Comparison of ENCODE assay signal across 8 mouse cellular contexts in the genomic region with DNA sequence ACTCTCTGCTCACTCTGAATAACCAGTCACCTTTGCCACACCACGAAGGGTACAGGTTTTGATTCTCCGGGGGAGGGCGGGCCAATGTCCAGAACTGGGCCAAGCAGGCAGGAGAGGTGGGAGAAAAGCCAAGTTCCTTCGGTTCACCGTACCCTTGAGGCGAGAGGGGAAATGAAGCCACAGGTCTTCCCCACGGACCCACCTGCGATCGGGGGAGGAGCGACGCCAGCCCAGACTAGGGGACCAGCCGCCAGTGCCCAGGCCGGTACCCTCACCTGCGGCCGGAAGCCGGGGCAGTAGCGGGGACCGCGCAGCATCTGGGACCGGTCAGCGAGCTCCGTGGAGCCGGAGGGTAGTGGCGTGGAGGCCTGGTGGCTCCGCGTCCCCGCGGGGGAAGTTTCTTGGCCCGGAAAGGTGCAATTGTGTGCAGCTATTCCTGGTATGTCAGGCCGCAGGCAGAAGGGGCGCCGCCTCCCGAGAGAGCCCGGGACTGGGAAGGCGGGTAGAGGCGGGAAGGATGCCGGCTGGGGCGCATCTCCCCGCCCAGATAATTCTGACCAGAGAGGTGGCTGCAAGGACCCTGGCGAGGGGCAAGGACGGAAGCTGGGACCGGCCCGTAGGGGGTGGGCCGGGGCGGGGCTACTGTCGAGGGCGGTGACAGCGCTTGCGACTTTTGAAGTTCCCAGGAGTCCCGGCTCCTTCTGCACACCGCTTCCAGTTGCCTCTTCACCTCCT. TPM values are rescaled to one million over a fixed set of nuclear protein-coding genes. Genes with fewer than 3 reads are reported as not detected.
DNase-seq lines count a peak whose midpoint lies in the region; ATAC-seq and TF ChIP-seq lines count a peak whose summit lies in the region.

A gene (minus strand): TSS at position 578 of the 735 bp plus-strand sequence.
A gene (plus strand): TSS at position 721 of the 735 bp plus-strand sequence.

- no peak for TF ChIP-seq CTCF in C2C12 (IDR thresholded peaks at IDR 0.05; ENCODE audit: control insufficient read depth, insufficient read depth, insufficient read length)
- TF ChIP-seq CTCF in liver, postnatal 0 days (IDR thresholded peaks at IDR 0.05; ENCODE audit: low read depth): no peak

- TF ChIP-seq EP300 in liver, postnatal 0 days (IDR thresholded peaks at IDR 0.05; ENCODE audit: low read depth): no peak

- H3K9ac ChIP-seq in embryonic facial prominence, embryonic 15.5 days: peak within 1 kb of the TSS; percentile 56
- peak within 1 kb of the TSS; percentile 84 for H3K9ac ChIP-seq in heart, embryonic 13.5 days
- H3K9ac ChIP-seq in kidney, embryonic 16.5 days (replicated peaks; ENCODE audit: low read length): peak within 1 kb of the TSS; percentile 79
- peak within 1 kb of the TSS; percentile 26; the same call in 1 of the 2 replicates for H3K9ac ChIP-seq in liver, postnatal 0 days (replicated peaks)
- peak within 1 kb of the TSS; percentile 70 for H3K9ac ChIP-seq in neural tube, embryonic 13.5 days

- H3K79me3 ChIP-seq in C2C12 (ENCODE audit: low read depth): no peaks in the 10 kb centered on the region

- no peaks in the 10 kb centered on the region for H3K9me3 ChIP-seq in embryonic facial prominence, embryonic 15.5 days (replicated peaks)
- H3K9me3 ChIP-seq in heart, embryonic 13.5 days: no peaks in the 10 kb centered on the region
- no peaks in the 10 kb centered on the region for H3K9me3 ChIP-seq in kidney, embryonic 16.5 days (ENCODE audit: low read length)
- H3K9me3 ChIP-seq in liver, postnatal 0 days (ENCODE audit: low read length): no peaks in the 10 kb centered on the region
- no peaks in the 10 kb centered on the region for H3K9me3 ChIP-seq in neural tube, embryonic 13.5 days

- H3K27me3 ChIP-seq in C2C12 (ENCODE audit: control insufficient read depth, insufficient read depth, insufficient read length): peaks cover 3% of the 10 kb centered on the region
- H3K27me3 ChIP-seq in embryonic facial prominence, embryonic 15.5 days: no peaks in the 10 kb centered on the region
- peaks cover 16% of the 10 kb centered on the region for H3K27me3 ChIP-seq in heart, embryonic 13.5 days (replicated peaks)
- peaks cover 9% of the 10 kb centered on the region; the same call in 1 of the 2 replicates for H3K27me3 ChIP-seq in kidney, embryonic 16.5 days (ENCODE audit: insufficient read depth, low read length)
- H3K27me3 ChIP-seq in liver, postnatal 0 days (ENCODE audit: insufficient read depth, low read length): peaks cover 37% of the 10 kb centered on the region
- peaks cover 49% of the 10 kb centered on the region for H3K27me3 ChIP-seq in neural tube, embryonic 13.5 days

- peak; percentile 91 for ATAC-seq in embryonic facial prominence, embryonic 15.5 days (ENCODE audit: insufficient number of reproducible peaks, low FRiP score, low TSS enrichment, low read depth)
- ATAC-seq in heart, embryonic 13.5 days (ENCODE audit: extremely low read depth, insufficient number of reproducible peaks, low FRiP score, low TSS enrichment): peak; percentile 72
- peak; percentile 98 for ATAC-seq in kidney, embryonic 16.5 days (ENCODE audit: low FRiP score, low TSS enrichment)
- ATAC-seq in liver, postnatal 0 days: peak; percentile 66
- peak; percentile 75 for ATAC-seq in neural tube, embryonic 13.5 days (ENCODE audit: low read depth)

- peak within 1 kb of the TSS; percentile 76 for H3K27ac ChIP-seq in embryonic facial prominence, embryonic 15.5 days (replicated peaks)
- H3K27ac ChIP-seq in heart, embryonic 13.5 days (replicated peaks): peak within 1 kb of the TSS; percentile 8; the same call in 1 of the 2 replicates
- H3K27ac ChIP-seq in kidney, embryonic 16.5 days (ENCODE audit: low read length): peak within 1 kb of the TSS; percentile 68
- no peak within 1 kb of the TSS for H3K27ac ChIP-seq in liver, postnatal 0 days (ENCODE audit: low read depth)
- H3K27ac ChIP-seq in neural tube, embryonic 13.5 days (replicated peaks): no peak within 1 kb of the TSS

- peak within 1 kb of the TSS; percentile 19 for H3ac ChIP-seq in C2C12 (ENCODE audit: control insufficient read depth, insufficient read length, low read depth)

- WGBS in embryonic facial prominence, embryonic 15.5 days: under 1% methylated on average over 49 of the region's 51 CpGs
- under 1% methylated on average over 51 of the region's 51 CpGs for WGBS in heart, embryonic 13.5 days
- under 1% methylated on average over 49 of the region's 51 CpGs for WGBS in kidney, embryonic 16.5 days
- 1% methylated on average over 47 of the region's 51 CpGs for WGBS in liver, postnatal 0 days (ENCODE audit: insufficient replicate concordance)
- WGBS in neural tube, embryonic 13.5 days: under 1% methylated on average over 51 of the region's 51 CpGs

- peaks cover 15% of the 10 kb centered on the region for H3K4me1 ChIP-seq in embryonic facial prominence, embryonic 15.5 days
- peaks cover 26% of the 10 kb centered on the region for H3K4me1 ChIP-seq in heart, embryonic 13.5 days
- H3K4me1 ChIP-seq in kidney, embryonic 16.5 days (ENCODE audit: insufficient read depth, low read length): peaks cover 16% of the 10 kb centered on the region
- H3K4me1 ChIP-seq in liver, postnatal 0 days (ENCODE audit: insufficient read depth): peaks cover 10% of the 10 kb centered on the region; the same call in 1 of the 2 replicates
- H3K4me1 ChIP-seq in neural tube, embryonic 13.5 days (replicated peaks): peaks cover 21% of the 10 kb centered on the region

- DNase-seq in adrenal gland, postnatal 14 days: peak; percentile 89
- DNase-seq in liver, postnatal 0 days: peak; percentile 56
- DNase-seq in thymus, postnatal 25 days: peak; percentile 18

- peak within 1 kb of the TSS; percentile 94 for H3K4me2 ChIP-seq in embryonic facial prominence, embryonic 15.5 days (replicated peaks)
- peak within 1 kb of the TSS; percentile 79 for H3K4me2 ChIP-seq in heart, embryonic 13.5 days
- H3K4me2 ChIP-seq in kidney, embryonic 16.5 days (replicated peaks; ENCODE audit: low read depth, low read length): peak within 1 kb of the TSS; percentile 98
- H3K4me2 ChIP-seq in liver, postnatal 0 days (ENCODE audit: low read depth, low read length): peak within 1 kb of the TSS; percentile 89
- peak within 1 kb of the TSS; percentile 99 for H3K4me2 ChIP-seq in neural tube, embryonic 13.5 days

- peak within 1 kb of the TSS; percentile 28 for H3K4me3 ChIP-seq in C2C12 (ENCODE audit: insufficient read depth, poor library complexity, severe bottlenecking)
- H3K4me3 ChIP-seq in embryonic facial prominence, embryonic 15.5 days (replicated peaks): peak within 1 kb of the TSS; percentile 62
- H3K4me3 ChIP-seq in heart, embryonic 13.5 days: peak within 1 kb of the TSS; percentile 73
- H3K4me3 ChIP-seq in kidney, embryonic 16.5 days (ENCODE audit: low read length): peak within 1 kb of the TSS; percentile 82
- H3K4me3 ChIP-seq in liver, postnatal 0 days (ENCODE audit: low read depth, low read length): peak within 1 kb of the TSS; percentile 50
- peak within 1 kb of the TSS; percentile 61 for H3K4me3 ChIP-seq in neural tube, embryonic 13.5 days

- no peaks in the 10 kb centered on the region for H3K79me2 ChIP-seq in C2C12 (ENCODE audit: control insufficient read depth, insufficient read depth)

- no peaks in the 10 kb centered on the region for H3K36me3 ChIP-seq in C2C12 (ENCODE audit: control insufficient read depth, insufficient read depth)
- no peaks in the 10 kb centered on the region for H3K36me3 ChIP-seq in embryonic facial prominence, embryonic 15.5 days
- no peaks in the 10 kb centered on the region for H3K36me3 ChIP-seq in heart, embryonic 13.5 days
- no peaks in the 10 kb centered on the region for H3K36me3 ChIP-seq in kidney, embryonic 16.5 days (ENCODE audit: insufficient read depth, low read length)
- H3K36me3 ChIP-seq in liver, postnatal 0 days (replicated peaks; ENCODE audit: insufficient read depth, low read length): no peaks in the 10 kb centered on the region
- H3K36me3 ChIP-seq in neural tube, embryonic 13.5 days: no peaks in the 10 kb centered on the region

TF ChIP-seq in C2C12, 6 proteins besides CTCF, POLR2A, EP300 and RAD21:
- TF ChIP-seq CEBPB (IDR thresholded peaks at IDR 0.05; ENCODE audit: low read depth): no peak
- TF ChIP-seq MYOD1 (IDR thresholded peaks at IDR 0.05; ENCODE audit: control insufficient read depth, insufficient read length, low read depth): no peak
- no peak for TF ChIP-seq MAX (IDR thresholded peaks at IDR 0.05)
- TF ChIP-seq FOSL1 (IDR thresholded peaks at IDR 0.05; ENCODE audit: insufficient read depth, low read length, poor library complexity, severe bottlenecking): no peak
- TF ChIP-seq USF1 (IDR thresholded peaks at IDR 0.05; ENCODE audit: low read depth): no peak
- no peak for TF ChIP-seq MYOG (IDR thresholded peaks at IDR 0.05; ENCODE audit: control insufficient read depth, extremely low read depth, insufficient read length)

RNA-seq across cellular contexts. Expression of the first gene that starts in this region (rescaled TPM):
- 0.15 TPM for polyA plus RNA-seq in C2C12 (2012; fragmentation: generic; extraction: Trizol)
- 4.0 and 5.1 TPM in 2 replicates for total RNA-seq in adrenal gland, postnatal 14 days (2021)
- polyA plus RNA-seq in embryonic facial prominence, embryonic 15.5 days (2015; fragmentation: Nextera tagmentation; extraction: Ambion mirVana): 4.8 and 5.9 TPM in 2 replicates
- 3.1 and 3.8 TPM in 2 replicates for polyA plus RNA-seq in heart, embryonic 13.5 days (2015; fragmentation: Nextera tagmentation; extraction: Ambion mirVana)
- polyA plus RNA-seq in kidney, embryonic 16.5 days (2015; fragmentation: Nextera tagmentation; extraction: Ambion mirVana): 3.0 and 3.7 TPM in 2 replicates
- not detected in 2 replicates for polyA plus RNA-seq in liver, postnatal 0 days (2015; fragmentation: Nextera tagmentation; extraction: Ambion mirVana)
- not detected in 2 replicates for polyA plus RNA-seq in neural tube, embryonic 13.5 days (2015; fragmentation: Nextera tagmentation; extraction: Ambion mirVana)

RNA-seq across cellular contexts. Expression of the second gene that starts in this region (rescaled TPM):
- polyA plus RNA-seq in C2C12 (2012; fragmentation: generic; extraction: Trizol): 18.8 TPM
- 25.8 and 29.9 TPM in 2 replicates for total RNA-seq in adrenal gland, postnatal 14 days (2021)
- 36.6 and 39.3 TPM in 2 replicates for polyA plus RNA-seq in embryonic facial prominence, embryonic 15.5 days (2015; fragmentation: Nextera tagmentation; extraction: Ambion mirVana)
- 138 TPM in 2 replicates for polyA plus RNA-seq in heart, embryonic 13.5 days (2015; fragmentation: Nextera tagmentation; extraction: Ambion mirVana)
- 15.4 and 17.4 TPM in 2 replicates for polyA plus RNA-seq in kidney, embryonic 16.5 days (2015; fragmentation: Nextera tagmentation; extraction: Ambion mirVana)
- 2.0 and 2.8 TPM in 2 replicates for polyA plus RNA-seq in liver, postnatal 0 days (2015; fragmentation: Nextera tagmentation; extraction: Ambion mirVana)
- polyA plus RNA-seq in neural tube, embryonic 13.5 days (2015; fragmentation: Nextera tagmentation; extraction: Ambion mirVana): 0.98 and 1.8 TPM in 2 replicates

Comparison
In these comparisons a context has a peak if more than half of its experiments do, and no peak if none do; other contexts are left out.
1. H3K4me3 ChIP-seq: peak in every context shown above with its lines; median percentile 82 in kidney, embryonic 16.5 days; 73 in heart, embryonic 13.5 days; 62 in embryonic facial prominence, embryonic 15.5 days; 61 in neural tube, embryonic 13.5 days; 50 in liver, postnatal 0 days; 28 in C2C12.
2. DNase-seq: peak in every context shown above with its lines; median percentile 89 in adrenal gland, postnatal 14 days; 56 in liver, postnatal 0 days; 18 in thymus, postnatal 25 days.
3. H3K27ac ChIP-seq: peak in embryonic facial prominence, embryonic 15.5 days (single experiment), heart, embryonic 13.5 days (single experiment) and kidney, embryonic 16.5 days (single experiment); none in liver, postnatal 0 days (single experiment) and neural tube, embryonic 13.5 days (single experiment).
4. H3K9ac ChIP-seq: peak in every context shown above with its lines; median percentile 84 in heart, embryonic 13.5 days; 79 in kidney, embryonic 16.5 days; 70 in neural tube, embryonic 13.5 days; 56 in embryonic facial prominence, embryonic 15.5 days; 26 in liver, postnatal 0 days.
5. Peak in every context shown above with its lines, with median percentiles within 50 percentile points of each other: ATAC-seq and H3K4me2 ChIP-seq.